Mouse (Mus musculus): Measurements from ENCODE around the gene Cdh20. TPM values are rescaled to one million over a fixed set of nuclear protein-coding genes. Genes with fewer than 3 reads are reported as not detected.
A peak's percentile ranks its signal among the peaks of the same experiment; 100 is the strongest.
"Not testable (repeated sequence)": the region's sequence is repeated elsewhere in the genome, so short reads cannot be mapped to it uniquely, and the experiment has no call there.

Gene Cdh20
- total RNA-seq, 2 experiments from 2014 or later, result not detected

DNA sequence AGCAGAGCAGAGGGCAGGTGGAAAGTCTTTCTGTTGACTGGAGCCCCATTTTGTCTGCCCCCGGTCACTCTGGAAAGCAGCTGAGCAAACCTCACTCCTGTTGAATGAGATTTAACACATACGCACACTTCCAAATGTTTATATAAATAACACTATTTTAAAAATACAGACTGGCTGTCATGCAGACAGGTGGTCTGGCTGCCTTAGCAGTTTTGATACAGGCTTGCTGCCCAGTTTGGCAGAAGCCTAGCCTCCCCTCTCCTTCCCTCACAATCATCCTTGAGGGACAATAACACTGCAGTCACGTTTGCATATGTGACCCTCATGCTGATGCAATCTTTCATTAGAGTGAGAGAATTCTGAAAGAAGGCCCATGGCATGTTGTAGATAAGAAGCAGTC is 144.1 kb downstream of the Cdh20 start:
- no peak for ATAC-seq (ENCODE audit: poor library complexity, severe bottlenecking)

DNA sequence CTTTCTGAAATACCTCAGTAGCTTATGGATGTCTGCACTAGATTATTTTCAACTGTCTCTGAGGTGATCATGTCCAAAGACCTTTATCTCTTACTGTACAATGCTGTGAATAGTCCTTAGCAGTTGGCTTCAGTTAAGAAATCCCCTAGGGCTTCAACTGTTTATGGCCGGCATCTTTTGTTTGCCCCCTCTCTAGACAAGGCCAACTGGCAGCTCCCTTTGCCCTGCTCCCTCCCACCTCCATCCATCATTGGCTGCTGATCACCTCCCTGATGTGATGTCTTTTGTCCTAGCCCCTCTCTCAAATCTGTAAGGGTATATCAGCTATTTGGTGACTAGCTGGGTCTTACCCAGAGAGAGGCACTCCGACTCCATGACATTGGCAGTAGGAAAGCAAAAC is 148.2 kb downstream of the Cdh20 start:
- ATAC-seq (ENCODE audit: poor library complexity, severe bottlenecking), result no peak

DNA sequence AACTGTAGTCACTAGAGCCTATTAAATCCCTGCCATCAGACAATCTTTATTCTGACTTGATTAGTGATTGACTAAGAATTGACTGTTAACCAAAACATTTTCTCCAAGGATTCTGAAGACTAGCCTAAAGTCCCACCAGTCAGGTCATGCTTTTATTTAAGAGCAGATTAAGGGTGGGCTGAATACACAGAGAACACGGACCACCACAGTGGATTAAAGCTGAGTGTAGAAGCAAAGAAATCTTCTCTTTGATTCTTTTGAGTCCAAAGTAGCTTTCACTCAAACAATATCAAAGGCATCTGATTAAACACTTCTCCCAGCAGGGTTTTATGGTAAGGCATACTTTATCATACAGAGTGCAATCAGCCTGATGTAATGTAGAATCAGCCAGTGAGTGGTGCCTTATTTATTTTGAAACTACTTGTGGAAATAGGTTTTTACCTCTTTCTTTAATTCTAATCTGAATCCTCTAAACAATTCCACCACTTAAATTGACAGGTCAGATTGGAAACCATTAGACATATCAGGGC is 149.0 kb downstream of the Cdh20 start:
- ATAC-seq (ENCODE audit: poor library complexity, severe bottlenecking), result no peak

DNA sequence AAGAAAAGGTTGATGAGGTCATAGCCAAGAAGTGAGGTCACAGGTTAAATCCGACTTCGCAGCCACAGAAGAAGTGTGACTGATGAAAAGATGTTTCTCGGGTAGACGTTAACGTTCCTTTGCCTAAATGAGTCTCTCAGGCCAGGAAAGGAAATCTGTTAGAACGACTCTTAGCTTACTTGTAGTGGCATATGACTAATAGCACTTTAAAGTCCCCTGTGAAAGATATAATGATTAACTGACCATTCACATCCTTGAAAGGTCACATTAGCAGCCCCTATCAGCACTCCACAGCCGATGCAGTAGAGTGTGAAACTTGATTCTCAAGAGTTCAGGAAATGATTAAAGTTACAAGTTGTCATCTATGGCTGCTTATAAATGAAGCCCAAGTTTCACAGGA is 164.7 kb downstream of the Cdh20 start:
- no peak for ATAC-seq (ENCODE audit: poor library complexity, severe bottlenecking)

DNA sequence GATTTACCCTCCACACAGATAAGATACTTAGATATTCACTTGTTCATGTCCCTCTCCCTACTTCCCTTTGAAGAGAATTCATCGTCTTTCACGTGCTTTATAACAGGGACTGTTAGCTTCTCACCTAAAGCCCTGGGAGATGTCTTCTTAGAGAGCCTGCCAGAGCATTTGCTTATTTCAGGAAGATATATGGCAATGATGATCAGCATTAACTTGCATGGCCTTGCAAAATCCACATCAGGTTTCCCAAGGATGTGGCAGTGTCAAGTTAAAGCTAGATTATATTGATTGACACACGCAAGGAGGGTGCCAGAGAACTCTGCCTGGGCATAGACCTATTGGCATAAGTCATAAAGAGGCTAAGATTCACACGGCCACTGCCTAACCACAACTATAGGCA is 168.6 kb downstream of the Cdh20 start:
- ATAC-seq (ENCODE audit: poor library complexity, severe bottlenecking), result no peak

DNA sequence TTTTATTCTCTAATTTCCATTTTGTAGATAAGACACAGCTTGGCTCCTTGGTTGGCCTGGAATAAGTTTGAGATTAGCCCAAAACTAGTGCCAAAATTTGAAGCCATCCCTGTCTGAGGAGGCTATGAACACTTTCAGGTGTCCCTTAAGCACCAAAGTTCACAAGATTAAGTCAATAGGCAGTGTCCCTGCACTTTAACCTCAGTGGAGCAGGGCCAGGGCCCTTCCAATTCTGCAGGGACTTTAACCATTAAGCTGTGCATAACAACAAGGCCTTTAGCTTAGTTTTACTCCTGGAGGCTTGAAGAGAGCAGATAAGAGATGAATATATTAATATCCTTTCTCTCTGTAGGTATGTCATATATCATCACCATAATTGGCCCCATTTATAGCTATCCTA is 170.8 kb downstream of the Cdh20 start:
- ATAC-seq (ENCODE audit: poor library complexity, severe bottlenecking), result no peak

DNA sequence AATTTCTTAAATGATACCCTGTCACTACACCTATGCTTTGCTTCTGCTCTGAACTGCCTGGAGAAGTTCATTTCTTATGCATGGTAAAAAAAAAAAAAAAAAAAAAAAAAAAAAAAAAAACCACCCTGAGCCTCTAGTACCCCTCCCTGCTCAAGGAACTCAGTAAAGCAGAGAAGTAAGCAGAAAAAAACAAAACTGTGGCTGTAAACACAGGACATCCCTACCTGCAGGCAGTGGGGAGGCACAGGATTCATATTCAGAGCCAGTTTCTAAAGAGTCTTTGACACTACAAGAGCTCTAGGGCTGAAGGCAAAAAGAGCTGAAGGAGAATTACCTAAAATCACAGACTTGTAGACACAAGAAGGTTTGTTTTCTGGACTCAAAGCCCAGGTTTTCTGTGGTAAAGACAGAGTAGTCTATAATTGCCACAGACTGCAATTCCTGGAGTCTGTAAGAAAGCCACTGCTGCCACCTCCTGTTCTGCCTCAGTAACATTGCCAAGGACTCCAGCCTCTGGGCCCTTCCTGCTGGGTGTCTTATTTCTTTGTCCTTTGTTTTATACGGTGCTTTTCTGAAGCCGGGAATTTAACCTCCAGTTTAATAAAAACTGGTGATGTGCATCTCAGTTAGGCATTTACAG is 176.3 kb downstream of the Cdh20 start:
- ATAC-seq (ENCODE audit: poor library complexity, severe bottlenecking), result no peak

DNA sequence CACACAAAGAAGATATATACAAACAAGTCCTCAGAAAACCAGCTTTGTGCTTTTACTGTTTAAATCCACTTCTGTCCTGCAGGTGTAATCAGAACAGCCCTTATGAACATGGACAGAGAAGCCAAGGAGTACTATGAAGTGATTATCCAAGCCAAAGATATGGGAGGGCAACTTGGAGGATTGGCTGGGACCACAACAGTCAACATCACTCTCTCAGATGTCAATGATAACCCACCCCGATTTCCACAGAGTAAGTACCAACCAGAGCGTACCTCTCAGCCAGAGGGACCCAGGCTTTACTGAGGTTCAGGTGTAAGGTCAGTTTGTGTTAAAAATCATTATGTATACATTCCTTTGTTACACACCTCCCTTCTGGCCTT is 176.8 kb downstream of the Cdh20 start:
- no peak for ATAC-seq (ENCODE audit: poor library complexity, severe bottlenecking)

DNA sequence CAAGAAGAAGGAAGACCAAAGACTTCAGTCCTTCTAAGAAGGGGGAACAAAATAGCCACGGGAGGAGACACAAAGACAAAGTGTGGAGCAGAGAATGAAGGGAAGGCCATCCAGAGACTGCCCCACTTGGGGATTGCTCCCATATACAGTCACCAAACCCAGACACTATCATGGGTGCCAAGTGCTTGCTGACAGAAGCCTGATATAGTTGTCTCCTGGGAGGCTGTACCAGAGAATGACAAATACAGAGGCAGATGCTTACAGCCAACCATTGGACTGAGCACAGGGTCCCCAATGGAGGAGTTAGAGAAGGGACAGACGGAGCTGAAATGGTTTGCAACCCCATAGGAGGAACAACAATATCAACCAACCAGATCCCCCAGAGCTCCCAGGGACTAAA is 181.3 kb downstream of the Cdh20 start:
- not testable (repeated sequence) for ATAC-seq (ENCODE audit: poor library complexity, severe bottlenecking)

DNA sequence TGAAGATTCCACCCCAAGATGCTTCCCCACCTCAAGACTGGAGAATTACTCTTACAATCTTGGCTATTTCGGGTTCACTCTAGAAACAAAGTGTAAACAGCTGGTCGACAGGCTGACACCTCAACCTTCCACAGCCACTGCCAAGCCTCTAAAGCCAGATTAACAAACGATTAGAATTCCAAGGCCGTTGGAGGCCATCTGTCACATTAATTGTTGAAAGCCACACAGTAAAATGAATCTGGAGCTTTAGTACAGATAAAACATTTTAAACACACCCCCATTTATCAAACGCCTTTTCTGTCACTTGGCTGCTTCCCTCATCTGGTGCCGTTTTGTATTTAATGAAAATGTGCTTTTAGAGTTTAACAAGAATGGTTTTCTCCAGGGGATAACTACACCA is 188.7 kb downstream of the Cdh20 start:
- ATAC-seq (ENCODE audit: poor library complexity, severe bottlenecking), result no peak

DNA sequence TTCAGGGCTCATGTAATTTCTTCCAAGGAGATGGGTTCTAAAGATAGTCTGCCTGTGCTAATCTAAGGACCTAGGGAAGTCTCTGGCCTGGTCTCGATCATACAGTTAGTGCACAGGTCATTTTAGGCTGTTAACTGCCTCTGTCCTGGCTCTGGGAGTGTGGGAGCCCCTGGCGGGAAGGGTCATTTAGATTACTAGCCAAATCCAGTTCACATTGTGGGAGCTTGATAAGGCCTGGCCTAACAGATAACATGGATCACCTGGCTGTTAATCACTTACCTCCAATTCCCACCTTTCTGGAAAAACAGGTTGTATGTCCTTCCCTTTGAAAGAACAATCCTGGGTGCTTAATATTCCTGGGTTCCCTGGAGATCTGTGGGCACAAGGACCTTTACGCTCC is 193.3 kb downstream of the Cdh20 start:
- no peak for ATAC-seq (ENCODE audit: poor library complexity, severe bottlenecking)

DNA sequence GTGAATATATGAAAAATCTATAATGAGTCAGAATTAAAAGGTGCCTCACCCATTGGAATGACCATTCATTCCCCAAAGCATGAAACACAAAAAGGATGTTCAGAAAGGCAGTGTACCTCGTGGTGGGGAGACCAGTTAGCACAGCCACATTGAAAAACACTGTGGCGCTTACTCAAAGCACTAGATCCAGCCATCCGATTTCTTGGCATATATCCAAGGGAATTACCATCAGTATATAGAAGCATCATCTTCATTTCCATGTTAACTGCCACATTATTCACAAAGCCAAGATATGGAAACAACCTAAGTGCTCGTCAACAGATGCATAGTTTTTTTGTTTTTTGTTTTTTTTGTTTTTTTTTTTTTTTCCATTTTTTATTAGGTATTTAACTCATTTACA is 193.9 kb downstream of the Cdh20 start:
- no peak for ATAC-seq (ENCODE audit: poor library complexity, severe bottlenecking)

DNA sequence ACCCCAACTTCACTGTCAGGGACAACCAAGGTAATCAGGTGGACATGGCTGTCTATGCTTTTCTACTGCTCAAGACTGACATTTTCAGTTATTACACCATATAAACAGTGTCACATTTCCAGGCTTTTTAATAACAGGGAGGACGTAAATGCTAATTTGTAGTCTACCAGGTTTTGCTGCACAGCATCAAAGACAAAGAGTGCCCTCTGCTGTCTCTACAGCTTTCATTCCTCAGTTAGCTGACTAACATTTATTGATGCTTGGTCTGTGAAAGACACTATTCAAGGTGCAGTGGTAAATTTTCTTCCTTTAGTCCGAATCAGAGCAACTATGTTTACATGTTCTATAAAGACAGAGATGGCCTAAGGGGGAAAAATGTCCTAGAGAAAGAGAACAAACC is 210.7 kb downstream of the Cdh20 start:
- ATAC-seq (ENCODE audit: poor library complexity, severe bottlenecking), result no peak

DNA sequence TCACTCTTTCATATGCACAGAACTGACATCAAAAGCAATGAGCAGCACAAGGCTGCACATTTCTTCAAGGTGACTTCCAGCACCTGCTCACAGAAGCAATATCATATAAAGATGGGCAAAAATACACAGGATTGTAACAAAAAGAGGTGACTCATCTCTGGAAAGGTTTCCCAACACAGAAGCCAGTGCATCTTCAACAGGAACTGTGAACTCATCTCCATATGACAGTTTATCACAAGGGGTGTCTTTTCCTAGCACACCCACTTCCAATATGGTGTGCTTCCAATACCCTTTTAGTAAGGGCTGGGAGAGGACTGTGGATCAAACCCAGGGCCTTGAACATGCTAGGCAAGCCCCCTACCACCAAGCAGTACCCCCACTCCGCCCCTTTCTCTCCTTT is 211.9 kb downstream of the Cdh20 start:
- ATAC-seq (ENCODE audit: poor library complexity, severe bottlenecking), result no peak

DNA sequence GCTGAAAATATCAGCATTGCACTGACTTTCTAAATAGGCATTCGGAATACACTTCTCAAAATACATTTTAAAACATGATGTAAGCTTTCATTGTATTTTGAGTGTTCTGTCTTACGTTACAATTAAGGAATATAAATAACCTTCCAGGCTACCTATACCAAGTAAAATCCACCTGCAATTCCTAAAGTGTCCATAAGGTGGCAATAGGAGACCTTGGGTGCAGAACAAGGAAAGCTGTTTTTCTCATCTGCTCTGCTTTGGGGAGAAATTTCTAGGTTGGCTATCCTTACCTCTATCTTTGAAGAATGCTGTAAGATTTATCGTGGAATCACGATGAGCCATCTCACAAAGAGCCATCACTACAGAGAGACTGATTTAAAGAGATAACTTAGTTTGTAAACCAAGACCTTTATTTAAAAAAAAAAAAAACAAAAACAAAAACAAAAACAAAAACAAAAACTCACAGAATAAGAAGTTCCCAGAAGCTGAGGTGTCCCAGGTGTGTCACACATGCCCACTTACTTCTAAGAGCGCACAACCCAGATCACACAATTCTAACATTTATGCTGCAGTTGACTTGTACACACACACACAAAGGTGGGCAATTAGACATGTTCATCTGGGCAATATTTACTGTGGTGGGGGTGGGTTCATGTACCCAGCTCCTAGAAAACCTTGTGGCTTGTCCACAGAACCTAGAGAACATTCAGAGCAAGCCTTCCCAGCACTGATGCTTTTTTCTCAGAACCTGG is 218.1 kb downstream of the Cdh20 start:
- peak; percentile 80 for ATAC-seq (ENCODE audit: poor library complexity, severe bottlenecking)

DNA sequence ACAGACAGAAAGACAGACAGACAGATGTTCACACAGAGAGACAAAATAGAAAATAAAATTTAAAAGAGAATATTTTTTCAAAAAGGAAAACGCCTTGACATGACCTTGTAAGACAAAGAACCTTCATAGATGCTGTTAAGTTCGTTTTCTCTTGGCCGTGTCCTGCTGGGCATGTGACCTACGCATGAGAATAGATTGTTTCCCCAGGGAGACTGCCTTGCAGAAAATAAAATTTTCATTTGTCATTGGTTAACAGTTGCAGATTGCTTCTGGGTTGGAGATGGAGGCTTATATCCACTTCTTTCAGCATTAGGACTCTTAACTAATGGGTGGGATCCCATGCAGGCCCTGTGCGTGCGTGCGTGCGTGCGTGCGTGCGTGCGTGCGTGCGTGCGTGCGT is 219.2 kb downstream of the Cdh20 start:
- no peak for ATAC-seq (ENCODE audit: poor library complexity, severe bottlenecking)

DNA sequence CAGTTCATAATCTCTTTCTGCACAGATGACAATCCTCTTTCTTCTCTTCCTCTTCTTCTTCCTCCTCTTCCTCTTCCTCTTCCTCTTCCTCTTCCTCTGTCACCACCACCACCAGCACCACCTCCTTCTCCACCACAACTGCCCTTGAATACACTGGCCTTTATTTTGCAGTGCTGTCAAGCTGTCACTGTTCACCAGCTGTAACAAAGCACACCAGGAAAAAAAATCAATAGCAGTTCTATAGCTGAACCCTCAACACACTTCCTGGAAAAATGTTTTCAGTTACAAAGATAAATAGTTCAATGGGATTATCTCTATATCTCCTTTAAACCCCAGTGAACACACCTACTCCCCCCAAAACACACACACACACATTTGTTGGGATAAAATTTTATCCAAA is 224.1 kb downstream of the Cdh20 start:
- ATAC-seq (ENCODE audit: poor library complexity, severe bottlenecking), result no peak

DNA sequence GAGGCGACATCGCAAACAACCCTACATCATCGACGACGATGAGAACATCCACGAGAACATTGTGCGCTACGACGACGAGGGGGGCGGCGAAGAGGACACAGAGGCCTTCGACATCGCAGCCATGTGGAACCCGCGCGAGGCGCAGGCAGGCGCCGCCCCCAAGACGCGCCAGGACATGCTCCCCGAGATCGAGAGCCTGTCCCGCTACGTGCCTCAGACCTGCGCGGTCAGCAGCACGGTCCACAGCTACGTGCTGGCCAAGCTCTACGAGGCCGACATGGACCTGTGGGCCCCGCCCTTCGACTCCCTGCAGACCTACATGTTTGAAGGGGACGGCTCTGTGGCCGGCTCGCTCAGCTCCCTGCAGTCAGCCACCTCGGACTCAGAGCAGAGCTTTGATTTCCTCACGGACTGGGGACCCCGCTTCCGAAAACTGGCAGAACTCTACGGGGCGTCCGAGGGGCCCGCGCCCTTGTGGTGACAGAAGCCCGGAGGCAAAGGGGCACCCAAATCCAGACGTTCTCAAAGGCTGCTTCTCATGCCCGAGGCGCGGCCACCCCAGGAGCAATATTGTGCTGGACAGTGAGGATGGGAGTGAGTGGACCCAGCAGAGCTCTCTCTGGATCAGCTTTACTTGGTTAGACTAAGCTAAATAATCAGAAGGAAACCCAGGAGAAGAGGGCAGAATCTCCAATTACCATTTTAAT is 225.7 kb downstream of the Cdh20 start:
- no peak for ATAC-seq (ENCODE audit: poor library complexity, severe bottlenecking)

DNA sequence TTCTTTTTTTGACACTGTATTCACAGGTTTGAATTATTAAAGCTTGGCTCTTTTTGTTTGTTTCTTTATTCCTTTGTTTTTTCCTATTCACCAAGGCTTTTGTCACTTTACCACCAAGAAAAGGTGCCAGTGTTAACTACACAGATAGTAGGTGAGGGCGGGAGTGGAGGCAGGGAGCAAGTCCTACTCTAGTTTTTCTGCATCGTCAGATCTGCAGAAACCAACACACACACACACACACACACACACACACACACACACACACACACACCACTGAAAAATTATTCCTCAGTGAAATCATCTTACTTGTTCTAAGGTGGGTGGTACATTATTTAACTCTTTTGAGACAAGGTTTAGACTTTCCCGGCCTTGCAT is 226.3 kb downstream of the Cdh20 start:
- no peak for ATAC-seq (ENCODE audit: poor library complexity, severe bottlenecking)

DNA sequence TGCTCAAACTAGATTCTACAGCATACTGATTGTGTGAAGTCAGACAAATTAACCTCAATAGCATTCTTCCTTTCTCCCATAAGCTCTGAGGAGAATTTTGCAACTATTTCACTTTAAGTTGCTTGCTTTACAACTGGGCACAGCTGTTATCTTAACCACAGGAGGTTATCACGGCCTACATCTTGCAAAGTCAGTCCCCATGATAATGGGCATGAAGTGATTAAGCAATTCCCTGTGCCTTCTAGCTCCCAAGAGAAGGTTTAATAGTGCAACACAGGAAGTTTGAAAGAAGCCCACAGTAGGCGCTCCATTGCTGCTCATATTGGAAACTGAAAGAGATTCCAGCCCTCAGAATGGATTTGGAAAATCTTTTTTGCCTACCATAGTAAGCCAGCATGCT is 229.5 kb downstream of the Cdh20 start:
- ATAC-seq (ENCODE audit: poor library complexity, severe bottlenecking), result peak; percentile 75

DNA sequence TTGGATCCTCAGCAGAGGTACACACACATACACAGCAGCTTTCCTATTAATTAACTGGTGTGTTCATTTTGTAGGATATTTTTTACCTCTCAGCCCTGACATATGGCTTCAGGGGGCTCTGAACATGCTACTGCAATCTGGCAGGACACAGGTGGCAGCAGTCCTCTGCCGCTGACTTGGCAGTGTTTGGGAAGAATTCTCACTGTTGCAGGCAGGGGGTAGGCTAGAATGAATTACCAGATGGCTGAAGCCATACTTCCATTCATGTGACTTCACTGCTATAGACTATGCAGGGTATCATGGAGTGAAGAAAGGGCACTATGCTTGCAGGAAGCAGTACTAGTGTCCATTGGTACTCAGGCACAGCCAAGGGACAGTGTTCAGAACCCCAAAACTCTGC is 233.8 kb downstream of the Cdh20 start:
- no peak for ATAC-seq (ENCODE audit: poor library complexity, severe bottlenecking)

DNA sequence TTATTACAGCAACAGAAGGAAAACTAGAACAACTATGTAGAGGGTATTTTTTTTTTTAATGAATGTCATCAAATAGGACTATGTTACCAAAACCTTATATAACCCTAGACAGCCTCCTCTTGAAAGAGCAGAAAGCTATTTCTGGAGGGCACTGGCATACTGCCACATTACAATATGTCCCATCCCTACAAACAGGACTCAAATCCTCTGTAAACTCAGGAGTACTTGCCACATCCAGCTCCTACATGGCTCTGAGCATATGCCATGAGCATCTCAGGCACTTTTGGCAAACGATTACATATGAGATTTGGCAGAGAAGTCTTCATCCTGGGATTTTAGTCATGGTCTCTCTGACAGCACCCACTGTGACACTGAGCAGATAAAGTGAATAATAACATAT is 235.5 kb downstream of the Cdh20 start:
- no peak for ATAC-seq (ENCODE audit: poor library complexity, severe bottlenecking)

Measured in megakaryocyte, adult 5-6 weeks (primary cell).